Mouse (Mus musculus) skeletal muscle tissue, adult 2 months (tissue): ENCODE measurements around the gene Capn3.
A peak's percentile ranks its signal among the peaks of the same experiment; 100 is the strongest.

Experiments
- DNase-seq: peaks from one replicate; pipeline ENCODE4 v3.0.0-alpha.2; 2012; ENCODE audit warnings: low read depth, low spot score

Capn3 gene

DNA sequence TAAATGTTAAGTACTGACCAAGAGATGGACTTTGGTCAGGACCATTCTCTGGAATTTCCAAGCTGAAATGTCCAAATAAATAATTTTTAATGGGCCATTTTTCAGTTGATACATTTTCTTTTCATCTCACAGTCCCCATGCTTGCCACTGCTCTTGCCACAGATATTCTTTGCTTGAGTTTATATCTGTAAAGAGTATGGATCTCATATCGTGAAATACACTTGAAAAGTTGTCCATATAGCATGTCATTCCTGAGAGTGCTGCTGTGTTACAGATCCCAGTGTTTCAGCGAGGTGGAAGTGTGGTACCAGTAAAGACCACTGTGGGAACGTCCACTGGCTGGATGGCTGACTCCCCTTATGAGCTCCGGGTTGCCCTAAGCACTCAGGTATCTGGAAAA, at the start of gene Capn3:
Gene Capn3 (plus strand): TSS at position 301 of the 400 bp plus-strand sequence.
- DNase-seq: no peak

DNA sequence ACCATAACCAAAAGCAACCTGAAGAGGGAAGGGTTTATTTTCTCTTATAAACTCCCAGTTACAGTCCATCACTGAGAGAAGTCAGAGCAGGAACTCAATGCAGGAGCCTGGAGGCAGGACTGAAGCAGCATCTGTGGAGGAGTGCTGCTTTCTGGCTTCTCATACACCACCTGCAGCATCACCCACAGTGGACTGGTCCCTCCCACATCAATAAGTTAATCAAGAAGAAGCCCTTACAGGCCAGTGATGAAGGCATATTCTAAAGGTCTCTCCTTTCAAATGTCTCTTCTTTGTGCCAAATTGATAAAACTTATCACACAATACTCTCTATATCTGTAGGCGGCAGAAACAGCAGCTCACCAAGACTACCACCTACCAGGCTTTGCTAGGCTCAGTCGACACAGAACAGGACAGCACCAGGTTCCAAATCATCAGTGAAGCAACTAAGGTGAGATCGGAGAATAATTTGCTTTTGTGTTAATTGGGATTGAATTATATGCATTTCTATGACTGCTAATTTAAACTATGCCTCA, 44.7 kb upstream of the Capn3 start:
- DNase-seq: no peak

DNA sequence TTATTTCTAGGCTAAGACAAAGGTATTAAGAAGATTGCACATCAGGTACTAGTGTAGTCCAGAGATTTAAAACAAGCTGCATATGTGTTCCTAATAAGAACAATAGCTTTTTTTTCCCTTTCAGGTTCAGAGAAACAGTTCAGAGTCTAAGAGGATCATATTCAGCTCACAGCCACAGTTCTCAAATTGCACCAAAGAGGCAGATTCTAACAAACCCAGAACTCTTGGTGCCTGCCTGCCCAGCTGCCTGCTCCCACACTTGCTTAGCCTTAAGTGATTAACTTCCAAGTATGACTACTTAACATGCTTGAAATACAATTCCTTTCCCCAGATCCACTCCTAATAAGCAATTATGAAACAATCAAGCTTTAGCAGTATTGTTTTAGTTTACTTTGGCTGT, 41.7 kb upstream of the Capn3 start:
- DNase-seq: no peak

DNA sequence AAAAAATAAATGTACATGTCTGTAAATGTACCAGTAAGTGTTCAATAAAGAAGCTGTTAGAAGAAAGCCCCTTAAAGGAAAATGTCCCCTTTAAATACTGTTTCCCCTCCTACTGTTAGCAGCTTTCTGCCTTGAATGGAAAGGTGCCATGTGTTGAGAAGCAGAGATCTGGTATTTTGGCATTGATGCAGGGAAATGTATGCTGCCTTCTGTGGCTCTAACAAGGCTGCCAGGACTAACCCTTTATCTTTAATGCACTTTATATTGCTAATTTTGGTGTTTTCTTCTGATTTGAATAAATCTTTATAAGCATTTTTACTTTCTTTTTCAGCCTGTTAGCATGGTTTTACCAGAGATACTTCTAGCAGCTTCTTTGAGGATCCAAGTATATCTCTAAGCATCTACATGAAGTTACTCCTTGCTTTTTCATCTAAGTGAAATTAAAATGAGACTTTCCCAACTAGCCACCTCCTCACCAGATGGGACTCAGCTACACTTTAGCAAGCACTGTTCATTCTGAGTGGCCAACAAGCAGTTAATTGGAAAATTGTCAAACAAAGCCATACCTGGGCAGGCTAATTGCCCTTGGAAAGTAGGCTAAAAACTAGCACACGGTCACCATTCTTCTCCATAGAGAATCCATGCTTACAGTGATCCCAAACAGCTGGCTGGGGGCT, 40.9 kb upstream of the Capn3 start:
- no peak for DNase-seq

DNA sequence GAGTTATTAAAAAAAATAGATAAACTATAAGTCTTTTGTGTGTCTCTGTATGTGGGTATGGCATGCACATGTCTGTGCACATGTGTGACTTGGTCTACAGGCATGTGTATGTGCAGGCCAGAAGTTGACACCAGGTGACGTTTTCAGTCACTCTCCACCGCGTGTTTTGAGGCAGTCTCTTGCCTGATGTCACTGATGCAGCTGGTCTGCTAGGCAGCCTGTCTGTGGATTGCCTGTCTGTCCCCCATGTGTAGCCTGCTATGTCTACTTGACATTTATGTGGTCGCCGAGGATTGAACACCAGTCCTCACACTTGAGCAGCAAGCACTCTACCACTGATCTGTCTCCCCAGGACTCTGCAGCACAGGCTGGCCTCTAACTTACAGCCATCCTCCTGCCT, 31.4 kb upstream of the Capn3 start:
- DNase-seq: no peak

DNA sequence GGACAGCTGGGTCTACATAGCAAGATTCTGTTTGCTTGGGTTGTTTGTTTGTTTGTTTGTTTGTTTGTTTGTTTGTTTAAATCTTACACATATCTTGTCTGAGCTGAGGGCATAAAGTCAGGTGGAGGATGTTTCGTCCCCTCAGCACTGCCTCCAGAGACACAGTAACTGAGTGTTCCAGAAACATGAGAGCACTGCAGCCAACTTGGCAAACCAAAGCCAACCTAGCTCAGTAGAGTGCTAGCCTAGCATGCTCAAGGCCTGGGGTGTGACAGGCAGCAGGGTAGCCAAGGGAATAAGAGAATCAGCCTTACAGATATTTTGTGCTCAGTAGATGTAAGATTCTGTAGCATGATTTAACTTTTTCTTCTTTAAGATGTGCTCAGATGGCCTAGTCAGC, 11.3 kb upstream of the Capn3 start:
- peak; percentile 79 for DNase-seq

DNA sequence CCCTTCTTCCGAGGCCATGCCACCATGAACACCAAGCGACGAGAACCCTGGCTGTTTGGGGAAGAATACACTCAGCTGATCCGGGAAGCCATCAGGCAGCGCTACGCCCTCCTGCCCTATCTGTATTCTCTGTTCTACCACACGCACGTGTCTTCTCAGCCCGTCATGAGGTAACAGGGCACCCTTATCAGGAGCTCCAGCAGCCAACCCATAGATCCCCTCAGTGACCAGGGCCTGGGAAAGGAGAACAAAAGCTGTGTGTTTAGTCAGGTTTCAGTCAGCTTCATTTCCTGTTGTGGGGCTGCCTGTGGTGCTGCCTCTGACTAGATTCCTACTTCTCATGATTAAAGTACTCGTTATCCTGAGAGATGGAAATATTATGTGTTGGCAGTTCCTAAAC, 9.4 kb upstream of the Capn3 start:
- no peak for DNase-seq

DNA sequence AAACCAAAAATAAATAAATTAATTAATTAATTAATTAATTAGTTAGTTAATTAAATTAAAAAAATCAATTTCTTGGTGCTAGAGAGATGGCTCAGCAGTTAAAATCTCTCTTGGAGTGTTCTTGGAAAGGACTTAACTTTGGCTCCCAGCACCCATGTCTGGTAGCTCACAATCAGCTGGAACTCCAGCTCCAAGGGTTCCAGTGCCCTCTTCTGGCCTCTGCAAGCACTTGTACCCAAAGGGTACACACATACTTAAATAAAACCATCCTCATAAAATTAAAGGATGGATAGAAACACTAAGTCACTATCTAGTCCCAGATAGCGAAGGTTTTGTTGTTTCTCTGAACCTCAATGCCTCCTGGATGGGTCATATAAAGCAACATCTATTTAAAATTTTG, 8.5 kb upstream of the Capn3 start:
- no peak for DNase-seq

DNA sequence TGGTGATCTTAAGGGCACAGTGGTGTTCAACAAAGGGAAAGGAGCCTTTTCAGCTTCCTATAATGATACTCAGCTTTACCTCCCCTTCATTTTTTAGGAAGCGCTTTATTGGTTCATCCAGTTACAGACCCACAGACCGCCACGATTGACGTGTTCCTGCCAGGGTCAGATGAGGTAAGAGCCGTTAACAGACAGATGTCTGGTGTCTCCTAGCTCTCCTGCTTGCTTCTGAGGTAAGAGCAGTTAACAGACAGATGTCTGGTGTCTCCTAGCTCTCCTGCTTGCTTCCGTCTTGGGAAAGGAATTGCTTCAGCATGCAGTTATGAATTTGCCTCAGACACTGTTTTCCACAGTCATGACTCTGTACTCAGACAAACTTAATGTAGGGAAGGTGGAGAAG, 5.1 kb upstream of the Capn3 start:
- DNase-seq: no peak

DNA sequence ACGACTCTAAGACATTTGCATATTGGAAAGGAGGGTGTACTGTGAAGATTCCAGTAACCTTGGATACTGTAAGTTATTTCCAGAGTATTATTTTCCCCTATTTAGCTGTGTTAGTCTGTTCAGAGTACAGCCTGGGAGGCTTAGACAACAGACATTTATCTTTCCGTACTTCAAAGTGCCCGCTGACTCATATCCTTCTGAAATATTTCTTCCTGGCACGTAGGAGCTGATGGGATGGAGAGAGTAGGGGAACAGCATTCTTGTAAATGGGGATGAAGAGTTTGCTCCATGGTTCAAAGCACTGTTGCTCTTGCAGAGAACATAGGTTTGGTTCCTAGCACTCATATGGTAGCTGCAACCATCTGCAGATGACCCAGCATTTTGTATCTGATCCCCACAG, 3.2 kb upstream of the Capn3 start:
- DNase-seq: no peak

DNA sequence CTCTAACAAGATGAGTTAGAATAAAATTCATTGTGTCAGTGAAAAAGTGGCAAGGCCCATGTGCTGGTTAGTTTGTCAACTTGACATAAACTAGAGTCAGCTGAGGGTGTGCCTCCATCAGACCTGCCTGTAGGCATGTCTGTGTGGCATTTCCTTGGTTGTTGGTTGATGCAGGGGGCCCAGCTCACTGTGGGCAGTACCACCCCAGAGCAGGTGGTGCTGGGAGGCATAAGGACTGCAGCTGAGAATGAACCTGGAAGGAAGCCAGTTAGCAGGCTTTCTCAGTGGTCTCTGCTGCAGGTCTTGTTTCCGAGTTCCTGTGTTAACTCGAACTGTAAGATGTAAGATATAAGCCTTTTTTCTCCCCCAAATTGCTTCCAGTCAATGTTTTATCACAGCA, 832 bp upstream of the Capn3 start:
- no peak for DNase-seq

DNA sequence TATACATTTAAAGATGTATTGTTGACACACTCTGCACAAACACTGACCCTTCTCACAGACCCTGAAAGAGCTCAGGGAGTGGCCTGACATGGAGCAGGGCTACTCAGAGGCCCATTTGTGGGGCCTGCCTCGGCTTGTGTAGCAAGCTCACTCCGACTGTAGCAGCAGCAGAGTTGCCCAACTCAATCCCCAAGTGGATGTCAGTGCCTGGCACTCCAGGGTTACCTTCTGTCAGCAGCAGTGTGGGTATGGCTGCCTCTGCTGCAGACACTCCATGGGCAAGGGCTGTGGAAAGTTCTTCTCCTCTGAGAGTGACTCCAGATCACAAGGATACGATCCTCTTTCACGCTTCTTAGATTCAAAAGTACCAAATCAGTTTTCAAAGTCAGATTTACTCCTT, 4.4 kb downstream of the Capn3 start:
- DNase-seq: no peak

DNA sequence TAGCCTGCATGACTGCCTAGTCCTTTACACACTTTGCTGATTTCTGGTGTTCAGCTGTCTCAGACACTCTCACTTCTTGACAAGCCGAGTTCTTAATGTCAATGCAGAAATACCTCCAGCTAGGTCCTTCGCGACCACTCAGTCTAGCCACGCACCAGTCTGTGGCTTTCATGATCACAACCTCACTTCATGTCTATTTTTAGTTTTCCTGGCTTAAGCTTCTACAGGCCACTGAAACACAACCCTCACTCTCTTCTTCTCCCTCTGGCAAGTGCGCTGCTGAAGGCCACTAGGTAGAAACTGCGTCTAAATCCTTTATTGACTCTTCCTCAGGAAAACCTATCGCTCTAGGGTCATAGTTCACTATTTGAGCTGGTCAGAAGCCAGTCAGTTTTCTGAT, 7.5 kb downstream of the Capn3 start:
- DNase-seq: peak; percentile 75

DNA sequence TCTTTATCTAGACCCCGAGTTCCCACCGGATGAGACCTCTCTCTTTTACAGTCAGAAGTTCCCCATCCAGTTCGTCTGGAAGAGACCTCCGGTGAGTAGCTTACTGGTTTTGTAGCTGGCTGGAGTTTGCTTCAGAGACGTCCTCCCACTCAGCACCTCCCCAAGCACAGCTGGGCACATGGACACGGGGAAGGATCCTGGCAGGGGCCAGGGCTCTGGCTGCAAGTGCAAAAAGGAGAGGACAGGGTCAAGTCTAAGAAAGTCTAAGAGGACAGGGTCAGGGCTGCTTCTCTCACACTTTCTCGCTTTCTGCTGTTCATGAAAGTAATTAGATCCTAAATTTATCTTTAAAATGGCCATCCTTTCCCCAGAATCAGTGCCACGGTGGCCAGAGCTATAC, 8.3 kb downstream of the Capn3 start:
- peak; percentile 86 for DNase-seq

DNA sequence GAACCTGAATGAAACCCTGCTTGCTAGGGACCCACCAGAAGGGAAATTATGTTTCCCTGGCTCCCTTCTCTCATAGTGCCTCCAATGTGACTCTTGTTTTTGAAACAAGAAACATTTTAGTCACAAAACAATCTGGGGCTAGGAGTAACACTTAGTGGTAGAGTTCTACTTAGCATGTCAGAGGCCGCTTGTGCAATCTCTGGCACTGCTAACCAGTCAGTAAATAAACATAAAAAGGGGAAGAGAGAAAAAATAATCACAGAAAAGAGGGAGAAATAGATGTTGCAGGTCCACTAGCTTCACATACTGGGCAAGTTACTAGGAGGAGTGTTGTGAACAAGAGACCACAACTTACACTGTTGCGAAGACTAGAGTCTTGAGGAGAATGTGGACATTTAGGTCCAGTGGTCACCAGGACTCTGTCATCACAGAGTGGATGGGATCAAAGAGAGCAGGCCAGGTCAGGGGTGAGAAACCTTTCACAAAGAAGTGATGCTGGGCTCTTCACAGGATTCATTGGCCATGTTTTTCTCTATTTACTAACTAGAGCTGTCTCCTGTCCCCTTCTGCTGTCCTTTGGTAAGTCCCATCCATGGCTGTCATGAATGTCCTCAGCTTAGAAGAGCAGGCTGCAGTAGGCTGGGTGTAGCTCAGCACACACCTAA, 9.0 kb downstream of the Capn3 start:
- DNase-seq: no peak

DNA sequence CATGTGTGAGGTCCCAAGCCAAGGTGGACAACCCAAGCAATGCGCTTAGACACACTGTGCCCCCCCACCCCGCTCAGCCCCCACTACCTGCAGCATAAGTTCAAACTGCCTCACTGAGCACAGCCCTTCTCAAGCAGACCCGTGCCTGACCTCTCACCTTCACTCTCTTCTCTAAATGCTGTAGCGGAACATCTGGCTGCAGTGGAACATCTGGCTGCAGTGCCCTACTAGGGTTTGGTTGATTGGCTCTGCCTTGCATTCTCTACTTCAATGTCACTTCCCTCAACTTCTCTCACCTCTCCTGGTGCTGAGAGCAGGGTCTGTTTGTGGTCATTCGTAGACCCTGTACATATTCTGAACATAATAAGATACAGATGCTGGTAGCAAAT, 9.6 kb downstream of the Capn3 start:
- DNase-seq: no peak

DNA sequence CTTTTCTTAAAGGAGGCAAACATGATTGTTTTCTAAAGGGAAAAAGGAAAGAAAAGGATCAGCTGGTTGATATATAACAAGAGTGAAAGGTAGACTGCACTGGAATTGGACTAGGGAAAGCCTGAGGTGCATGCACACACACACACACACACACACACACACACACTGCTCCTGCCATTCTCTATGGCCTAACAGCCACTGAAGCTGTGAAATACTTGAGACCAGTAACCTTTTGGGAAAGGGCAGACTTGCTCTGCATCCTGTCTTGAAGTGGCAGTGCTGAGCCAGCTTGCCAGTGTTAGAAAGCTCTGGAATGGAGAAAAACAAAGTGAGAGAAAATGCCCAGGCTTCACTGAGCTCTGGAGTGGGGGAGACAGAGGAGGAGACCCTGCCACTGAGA, 12.2 kb downstream of the Capn3 start:
- DNase-seq: peak; percentile 67

DNA sequence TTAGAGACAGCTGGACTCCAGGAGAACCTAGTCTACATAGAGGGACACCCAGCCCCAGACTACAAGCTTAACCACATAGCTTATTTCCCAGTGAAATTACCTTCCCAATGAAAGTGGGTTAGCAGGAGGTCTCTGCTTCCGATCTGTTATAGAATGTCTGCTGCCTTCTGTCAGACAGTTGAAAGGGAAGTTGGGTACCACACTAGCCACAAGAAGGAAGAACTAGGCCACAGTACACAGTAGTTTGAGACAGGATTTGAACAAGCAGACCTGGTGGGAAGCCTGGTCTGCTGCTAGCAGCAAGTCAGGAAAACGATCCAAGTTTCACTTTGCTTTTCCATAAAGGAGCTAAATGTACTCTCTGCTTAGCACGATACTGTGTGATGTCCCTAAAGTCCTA, 13.4 kb downstream of the Capn3 start:
- no peak for DNase-seq

DNA sequence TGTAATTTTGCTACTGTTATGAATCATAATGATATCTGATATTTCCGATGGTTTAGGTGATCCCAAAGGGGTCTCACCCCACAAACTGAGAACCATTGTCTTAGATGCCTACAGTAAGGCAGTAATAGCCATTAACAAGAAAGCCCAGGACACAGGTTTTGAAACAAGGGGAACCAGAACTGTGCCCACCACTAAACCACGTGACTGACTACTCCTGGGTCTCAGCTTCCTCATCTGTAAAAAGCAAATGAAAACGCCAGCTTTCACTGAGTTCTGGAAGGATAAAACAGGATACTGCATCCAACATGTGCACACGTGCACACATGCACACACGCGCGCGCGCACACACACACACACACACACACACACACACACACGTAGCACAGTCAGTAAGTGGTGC, 13.9 kb downstream of the Capn3 start:
- no peak for DNase-seq

DNA sequence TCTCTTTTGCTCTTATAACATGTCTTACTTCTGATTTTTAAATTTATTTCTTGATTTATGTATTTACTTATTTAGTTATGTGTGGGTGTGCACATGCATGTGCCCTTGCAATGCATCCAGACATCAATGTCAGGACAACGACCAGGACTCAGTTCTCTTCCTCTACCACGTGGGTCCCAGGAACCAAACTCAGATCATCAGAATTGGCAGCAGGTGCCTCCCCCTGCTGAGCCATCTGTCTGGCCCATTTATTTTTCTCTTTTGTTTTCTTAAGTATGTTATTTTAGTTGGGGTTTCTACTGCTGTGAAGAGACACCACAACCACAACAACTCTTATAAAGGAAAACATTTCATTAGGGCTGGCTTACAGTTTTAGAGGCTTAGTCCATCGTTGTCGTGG, 15.0 kb downstream of the Capn3 start:
- DNase-seq: no peak

DNA sequence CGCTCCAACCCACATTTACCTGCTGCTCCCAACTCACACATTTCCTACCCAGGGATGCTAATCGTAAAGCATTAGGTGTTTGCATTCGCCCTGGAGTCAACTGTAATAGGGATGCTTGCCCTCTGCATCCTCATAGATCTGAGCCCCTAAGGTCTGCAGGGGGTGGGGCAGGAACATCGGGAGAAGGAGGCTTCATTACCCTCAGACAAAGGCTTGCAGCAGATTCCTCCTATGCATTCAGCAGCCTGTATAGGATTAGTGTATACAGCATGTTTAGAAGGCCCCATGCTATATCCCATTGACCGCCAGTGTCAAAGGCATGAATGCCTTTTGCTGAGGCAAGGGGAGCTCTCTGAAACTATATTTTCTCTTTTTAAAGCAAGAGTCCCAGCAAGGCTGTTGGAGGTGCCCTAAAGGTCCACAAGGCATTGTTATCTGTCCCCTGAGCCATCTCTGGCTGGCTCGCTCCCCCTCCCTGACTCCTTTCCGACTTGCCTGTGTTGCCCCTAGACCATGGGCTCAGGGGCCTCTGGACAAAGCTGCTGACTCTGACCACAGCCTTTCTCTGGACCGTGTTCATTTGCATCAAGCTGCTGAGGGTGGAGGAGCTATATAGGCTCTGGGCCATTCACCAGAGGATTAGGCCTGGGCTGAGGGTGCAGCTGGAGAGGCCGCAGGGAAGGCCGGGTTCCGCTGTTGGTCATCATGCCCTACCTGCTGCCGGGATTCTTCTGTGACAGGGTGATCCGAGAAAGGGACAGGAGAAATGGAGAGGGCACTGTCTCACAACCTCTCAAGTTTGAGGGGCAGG, 20.7 kb downstream of the Capn3 start:
- no peak for DNase-seq

DNA sequence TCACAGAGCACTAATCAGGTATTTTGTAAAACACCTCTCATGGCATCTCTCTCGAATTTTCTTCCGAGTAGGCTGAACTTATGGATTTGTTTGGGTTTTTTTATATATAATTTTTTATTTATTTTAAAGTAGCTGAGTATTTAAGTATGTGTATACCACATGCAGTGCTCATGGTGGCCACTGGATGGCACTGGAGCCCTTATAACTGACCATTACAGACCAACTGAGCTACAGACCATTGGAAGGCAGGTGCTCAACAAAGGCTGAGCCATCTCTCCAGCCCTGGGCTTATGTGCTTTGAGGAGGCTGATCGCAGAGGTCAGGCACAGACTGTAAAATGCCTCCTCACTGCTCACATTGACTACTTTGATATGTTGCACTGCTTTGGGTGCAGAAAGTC, 22.8 kb downstream of the Capn3 start:
- peak; percentile 48 for DNase-seq

DNA sequence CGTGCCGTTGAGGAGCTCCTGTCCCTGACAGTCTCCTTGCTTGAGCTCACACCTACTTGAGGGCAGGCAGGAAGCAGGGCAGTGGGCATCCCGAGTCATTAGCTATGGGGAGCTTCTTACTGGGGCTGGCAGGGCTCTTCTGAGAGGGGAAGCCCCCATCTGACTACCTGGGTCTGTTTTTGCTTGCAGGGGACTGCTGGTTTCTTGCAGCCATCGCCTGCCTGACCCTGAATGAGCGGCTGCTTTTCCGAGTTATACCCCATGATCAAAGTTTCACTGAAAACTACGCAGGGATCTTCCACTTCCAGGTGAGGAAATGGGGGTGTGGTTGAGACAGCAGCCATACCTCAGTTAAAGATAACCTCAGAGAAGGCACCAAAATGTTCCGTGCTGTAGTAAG, 26.1 kb downstream of the Capn3 start:
- DNase-seq: no peak
